Mouse (Mus musculus) lung, postnatal 25 days (tissue): ENCODE measurements around the gene Bcar3.

Source experiments
- DNase-seq: peaks from one replicate; pipeline ENCODE4 v3.0.0; 2022; ENCODE audit warnings: low spot score

The Bcar3 gene

GRCm38 (mm10) chr3:122456807-122457206 is 162.9 kb downstream of the Bcar3 start:
- DNase-seq, result no peak

DNA sequence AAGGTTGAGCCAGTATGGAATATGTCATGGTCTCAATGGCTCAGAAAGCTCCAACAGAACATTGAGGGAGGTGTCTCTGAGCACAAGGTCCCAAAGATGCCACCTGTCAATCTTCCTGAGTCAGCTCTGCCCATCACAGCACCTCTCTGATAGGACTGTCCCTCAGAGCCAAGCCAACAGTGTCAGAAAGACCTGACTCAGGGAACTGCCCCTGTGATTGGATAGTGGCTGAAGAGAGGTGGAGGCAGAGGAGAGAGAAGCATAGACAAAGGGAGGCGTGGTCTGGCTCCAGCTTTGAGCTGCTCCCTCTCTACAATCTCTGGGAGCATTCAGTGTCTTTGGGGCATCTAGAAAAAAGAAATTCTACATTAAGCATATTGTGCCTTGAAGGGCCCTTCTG is 163.8 kb downstream of the Bcar3 start:
- DNase-seq, result no peak

- peak; percentile 70 for DNase-seq
Observed at GRCm38 (mm10) chr3:122458743-122459142, 164.8 kb downstream of the Bcar3 start.

- no peak for DNase-seq
Observed at GRCm38 (mm10) chr3:122460848-122461511, 167.0 kb downstream of the Bcar3 start.

DNA sequence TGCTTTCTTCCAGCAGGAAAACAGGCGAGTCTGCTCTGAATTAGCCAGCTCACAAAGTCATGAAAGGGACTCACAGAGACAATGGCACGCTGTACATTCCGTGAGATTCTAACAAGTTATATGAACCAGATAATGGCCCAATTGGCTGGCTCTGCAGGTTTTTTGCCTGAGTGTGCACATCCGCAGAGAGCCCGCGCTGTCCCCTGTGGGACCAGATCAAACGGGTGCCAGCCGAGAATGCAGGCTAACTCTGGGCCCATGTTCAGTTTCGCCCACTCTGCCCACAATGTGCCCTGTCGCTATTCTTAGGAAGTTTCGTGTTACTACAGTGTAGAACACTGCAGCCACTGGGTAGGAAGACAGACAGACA is 167.6 kb downstream of the Bcar3 start:
- DNase-seq, result no peak

DNA sequence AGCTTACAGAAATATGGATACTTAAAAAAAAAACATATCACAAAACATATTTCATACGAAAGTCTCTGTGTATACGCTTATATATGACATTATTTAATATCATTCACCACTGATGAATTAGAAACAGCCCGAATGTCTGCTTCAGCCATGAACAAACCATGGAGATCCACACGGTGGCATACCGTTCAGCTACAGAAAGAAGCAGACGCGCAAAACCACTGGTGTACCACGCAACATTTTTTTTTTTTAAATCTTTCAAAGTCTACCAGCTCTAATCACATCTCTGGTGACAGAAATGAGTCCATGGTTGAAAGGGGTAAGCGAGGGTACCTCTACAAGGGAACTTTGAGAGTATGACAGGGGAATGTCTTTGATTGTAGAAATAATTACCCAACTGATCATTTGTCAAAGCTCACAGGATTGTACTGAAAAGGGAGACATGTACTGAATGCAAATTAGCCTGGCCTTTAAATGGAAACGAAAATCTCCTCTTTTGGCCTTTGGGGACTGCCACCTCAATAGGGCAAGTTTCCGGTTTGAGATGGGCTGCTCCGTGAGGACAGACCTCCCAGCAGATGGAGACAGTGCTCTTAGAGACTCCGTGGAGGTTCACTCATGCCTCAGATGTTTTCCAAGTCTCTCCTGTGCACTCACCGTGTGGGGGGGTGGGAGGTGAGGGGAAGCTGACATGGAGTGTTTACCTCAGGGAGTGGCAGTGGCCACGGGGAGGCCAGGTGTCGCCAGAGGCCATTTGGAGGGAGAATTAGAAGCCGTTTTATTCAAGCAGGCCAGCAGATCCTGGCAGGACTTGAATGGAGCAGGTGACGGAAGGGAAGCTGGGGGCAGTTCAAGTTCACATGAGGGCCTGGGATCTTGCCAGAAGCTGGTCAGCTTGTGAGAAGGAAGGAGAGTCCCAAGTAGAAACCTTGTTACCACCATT is 168.3 kb downstream of the Bcar3 start:
- peak; percentile 76 for DNase-seq

DNA sequence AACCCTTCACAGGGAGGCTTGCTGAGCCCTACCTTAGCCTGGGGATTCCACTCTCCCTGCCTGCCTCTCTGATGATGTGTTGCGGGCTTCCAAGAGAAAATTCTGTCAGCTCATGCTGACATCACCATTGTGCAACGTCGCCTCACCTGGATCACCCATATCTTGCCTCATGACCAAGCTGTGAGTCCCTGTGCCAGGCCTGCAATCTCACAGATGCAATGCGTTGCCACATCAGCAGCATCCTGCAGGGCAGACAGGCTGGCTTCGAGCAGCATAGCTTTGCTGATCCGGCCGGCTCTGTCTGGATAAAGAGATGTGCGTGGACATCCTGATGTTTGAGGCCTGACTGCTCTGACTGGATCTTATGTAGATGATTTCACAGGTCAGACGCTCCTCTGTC is 169.2 kb downstream of the Bcar3 start:
- DNase-seq, result no peak

DNA sequence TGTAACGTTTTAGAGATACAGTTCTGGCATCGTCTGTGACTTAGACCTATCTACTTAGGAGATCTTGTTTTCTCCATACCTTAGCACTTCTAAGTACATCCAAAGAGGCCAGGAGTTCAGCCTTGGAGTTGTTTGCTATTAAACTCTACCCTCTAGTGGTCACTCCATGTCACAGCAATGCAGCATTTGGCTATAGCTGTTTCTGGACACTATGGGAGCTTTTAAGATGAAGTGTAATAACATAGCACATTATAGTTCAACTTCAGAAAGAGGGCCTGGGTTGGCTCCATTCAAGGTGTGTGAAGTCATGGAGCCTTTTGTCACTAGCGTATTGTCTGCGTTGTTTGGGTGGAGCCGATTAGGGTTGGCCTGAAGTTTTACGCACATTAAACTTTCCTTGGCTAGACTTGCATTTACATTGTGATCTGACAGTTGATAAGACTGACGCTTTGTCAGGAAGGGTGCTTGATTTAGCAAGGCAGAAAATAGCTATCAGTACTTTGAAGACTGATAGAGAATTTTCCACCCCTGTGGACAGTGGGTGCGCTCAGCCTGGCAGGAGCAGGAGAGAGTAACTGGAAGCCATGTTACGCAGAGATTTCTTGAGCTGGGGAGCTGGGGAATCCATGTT is 172.3 kb downstream of the Bcar3 start:
- DNase-seq, result peak; percentile 59

DNA sequence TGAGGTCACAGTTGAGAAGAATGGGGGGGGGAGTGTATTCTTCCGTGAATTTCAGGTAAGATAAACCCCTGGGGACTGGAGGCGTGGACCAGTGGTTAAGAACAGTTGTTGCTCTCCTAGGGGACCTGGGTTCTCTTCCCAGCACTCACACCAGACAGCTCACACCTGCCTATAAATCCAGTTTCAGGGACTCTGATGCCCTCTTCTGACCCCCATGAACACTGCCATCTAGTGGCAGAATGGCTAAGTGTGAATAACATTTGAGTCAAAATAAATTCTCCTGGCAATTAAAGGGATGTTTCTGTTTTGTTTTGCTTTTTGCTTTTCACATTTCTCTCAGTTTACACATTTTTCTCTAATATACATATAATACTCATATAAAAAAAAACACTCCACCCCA is 174.0 kb downstream of the Bcar3 start:
- DNase-seq, result no peak

- no peak for DNase-seq
Observed at GRCm38 (mm10) chr3:122470326-122471016, 176.5 kb downstream of the Bcar3 start.

- DNase-seq, result peak; percentile 62
Observed at GRCm38 (mm10) chr3:122471017-122471721, 177.2 kb downstream of the Bcar3 start.

GRCm38 (mm10) chr3:122472412-122472811 is 178.5 kb downstream of the Bcar3 start:
- DNase-seq, result no peak

- peak; percentile 51 for DNase-seq
Observed at GRCm38 (mm10) chr3:122473523-122474034, 179.6 kb downstream of the Bcar3 start.

DNA sequence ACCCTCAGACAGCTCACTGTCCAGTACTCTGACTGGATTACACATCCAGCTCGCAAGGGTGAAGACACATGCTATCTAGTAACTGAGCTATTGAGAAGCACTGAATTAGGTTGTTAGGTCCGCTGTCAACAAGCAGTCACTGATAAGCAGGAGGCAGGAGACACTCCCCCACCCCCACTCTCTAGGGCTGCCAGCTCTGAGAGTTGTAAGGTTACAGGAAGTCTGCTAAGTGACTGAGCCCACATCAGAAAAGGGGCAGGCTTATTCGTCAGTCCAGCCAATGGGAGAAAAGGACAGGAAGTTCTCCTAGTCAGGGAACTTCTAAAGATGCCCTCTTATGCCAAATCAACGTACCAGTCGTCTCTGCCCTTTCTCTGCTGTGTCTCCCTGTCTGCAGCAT is 180.1 kb downstream of the Bcar3 start:
- peak; percentile 88 for DNase-seq

GRCm38 (mm10) chr3:122474796-122475195 is 180.9 kb downstream of the Bcar3 start:
- DNase-seq, result peak; percentile 43

DNA sequence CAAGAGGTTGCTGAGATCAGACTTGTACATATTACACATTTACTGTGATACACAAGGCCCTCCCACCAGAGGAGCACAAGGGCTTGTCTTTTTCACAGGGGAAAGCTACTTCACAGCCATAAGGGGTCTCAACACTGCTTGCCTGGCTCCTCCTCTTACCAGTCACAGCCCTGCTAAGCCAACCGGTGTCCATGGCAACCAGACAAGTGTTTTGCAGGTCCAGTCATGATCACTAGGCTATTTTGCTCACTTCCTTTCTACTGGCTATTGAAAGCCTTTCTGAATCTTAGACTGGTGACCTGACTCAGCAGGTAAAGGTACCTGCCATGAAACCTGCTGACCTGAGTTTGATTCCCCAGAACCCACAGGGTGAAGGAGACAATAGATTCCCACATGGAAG is 181.8 kb downstream of the Bcar3 start:
- no peak for DNase-seq

DNA sequence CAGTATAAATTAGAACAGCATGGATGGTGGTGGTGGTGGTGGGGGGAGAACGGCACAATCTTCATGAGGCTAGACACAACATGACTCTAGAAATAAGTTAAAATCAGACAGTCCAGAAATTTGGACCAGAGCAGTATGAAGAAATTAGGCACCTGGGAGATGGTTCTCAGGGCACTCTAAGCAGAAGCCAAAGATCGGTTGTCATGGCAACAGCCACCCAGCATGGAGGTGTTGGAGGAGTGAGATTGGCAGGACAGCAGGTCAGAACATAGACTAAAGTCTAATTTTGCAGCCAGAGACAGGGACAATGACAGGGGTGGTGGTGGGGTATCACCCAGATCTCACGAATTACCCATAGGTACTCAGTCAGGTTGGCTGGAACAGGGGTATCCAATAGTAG is 182.7 kb downstream of the Bcar3 start:
- DNase-seq, result no peak

DNA sequence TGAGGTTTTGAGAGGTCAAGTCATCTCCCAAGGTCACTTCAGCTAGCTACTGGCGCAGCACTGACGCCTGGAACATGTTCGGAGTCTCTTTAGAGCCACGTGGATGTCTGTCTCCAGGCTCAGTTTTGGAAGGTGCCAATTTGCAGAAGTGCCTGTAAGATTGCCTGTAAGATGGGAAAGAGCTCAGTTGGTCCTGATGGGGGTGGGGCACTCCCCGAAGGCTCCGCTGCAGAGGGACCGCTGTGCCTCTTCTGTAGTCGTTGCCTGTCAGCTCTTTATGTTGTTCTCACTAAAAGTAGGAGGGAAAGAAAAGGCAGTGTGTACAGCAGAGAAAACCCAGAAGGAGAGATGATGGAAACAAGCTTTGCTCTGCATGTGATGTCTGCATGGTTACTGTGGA is 183.6 kb downstream of the Bcar3 start:
- no peak for DNase-seq

- DNase-seq, result no peak
Observed at GRCm38 (mm10) chr3:122478735-122479134, 184.8 kb downstream of the Bcar3 start.

DNA sequence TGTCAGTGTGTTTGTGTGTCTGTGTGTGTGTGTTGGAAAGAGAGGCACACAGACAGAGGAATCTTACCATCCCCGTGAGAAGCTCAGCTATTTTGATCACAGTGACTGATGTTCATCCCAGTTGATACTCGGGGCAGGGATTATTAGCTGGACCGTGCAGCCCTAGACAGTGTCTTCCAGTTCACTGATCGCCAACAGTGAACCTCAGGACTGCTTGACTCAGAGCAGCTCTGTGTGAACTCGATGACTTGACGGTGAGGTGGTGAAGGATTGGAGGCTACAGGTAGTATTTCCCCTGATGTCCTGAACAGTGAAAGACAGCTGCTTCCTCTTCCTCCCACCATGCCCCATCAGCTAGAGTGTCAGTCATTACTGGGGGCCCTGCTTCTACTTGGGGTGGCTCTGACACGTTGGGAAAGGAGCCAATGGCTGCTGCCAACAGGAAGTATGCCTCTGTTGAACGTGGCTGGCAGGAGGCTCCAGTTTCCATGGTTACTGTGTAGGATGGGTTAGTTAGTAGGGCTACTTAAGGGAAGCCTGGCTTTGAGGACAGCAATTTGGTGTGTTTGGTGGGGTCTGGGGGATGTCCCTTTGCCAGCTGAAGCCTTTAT is 186.2 kb downstream of the Bcar3 start:
- no peak for DNase-seq

GRCm38 (mm10) chr3:122480986-122481385 is 187.1 kb downstream of the Bcar3 start:
- no peak for DNase-seq
